Mouse (Mus musculus): ENCODE measurements around the gene B4galt1. TPM values are rescaled to one million over a fixed set of nuclear protein-coding genes. Genes with fewer than 3 reads are reported as not detected.

The B4galt1 gene
- polyA plus RNA-seq, 1 experiment from 2014 or later: 50.1 TPM

DNA sequence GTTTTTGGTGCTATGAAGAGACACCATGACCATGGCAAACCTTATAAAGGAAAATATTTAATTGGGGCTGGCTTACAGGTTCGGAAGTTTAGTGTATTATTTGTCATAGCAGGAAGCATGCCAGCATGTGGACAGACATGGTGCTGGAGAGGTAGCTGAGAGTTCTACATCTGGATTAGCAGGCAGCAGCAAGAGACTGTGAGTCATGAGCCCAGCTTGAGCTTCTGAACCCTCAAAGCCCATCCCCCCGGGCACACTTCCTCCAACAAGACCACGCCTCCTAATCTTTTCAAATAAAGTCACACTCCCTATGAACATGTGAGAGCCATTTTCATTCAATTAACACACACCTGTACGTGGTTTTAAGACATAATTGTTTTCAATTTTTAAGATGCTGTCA is 77.4 kb downstream of the B4galt1 start:
- Histone ChIP-seq H3K36me3 (ENCODE audit: control insufficient read depth, insufficient read depth, low read length) (no peaks in the 10 kb centered on the region), H3K4me1 (ENCODE audit: control insufficient read depth, insufficient read depth, low read length) (peaks cover 15% of the 10 kb centered on the region), H3K9ac (ENCODE audit: low read length) (no peak overlapping the region), H3K4me2 (ENCODE audit: low read depth, low read length) (no peak overlapping the region), H3K9me3 (replicated peaks; ENCODE audit: control insufficient read depth, low read length) (no peaks in the 10 kb centered on the region), H3K4me3 (replicated peaks; ENCODE audit: low read length) (no peak overlapping the region), H3K27me3 (ENCODE audit: control insufficient read depth, insufficient read depth, low read length) (no peaks in the 10 kb centered on the region), H3K27ac (ENCODE audit: low read length) (no peak overlapping the region)
- WGBS: 68% methylated on average over 4 of the region's 4 CpGs
- no peak for ATAC-seq (ENCODE audit: insufficient read depth, low FRiP score)

DNA sequence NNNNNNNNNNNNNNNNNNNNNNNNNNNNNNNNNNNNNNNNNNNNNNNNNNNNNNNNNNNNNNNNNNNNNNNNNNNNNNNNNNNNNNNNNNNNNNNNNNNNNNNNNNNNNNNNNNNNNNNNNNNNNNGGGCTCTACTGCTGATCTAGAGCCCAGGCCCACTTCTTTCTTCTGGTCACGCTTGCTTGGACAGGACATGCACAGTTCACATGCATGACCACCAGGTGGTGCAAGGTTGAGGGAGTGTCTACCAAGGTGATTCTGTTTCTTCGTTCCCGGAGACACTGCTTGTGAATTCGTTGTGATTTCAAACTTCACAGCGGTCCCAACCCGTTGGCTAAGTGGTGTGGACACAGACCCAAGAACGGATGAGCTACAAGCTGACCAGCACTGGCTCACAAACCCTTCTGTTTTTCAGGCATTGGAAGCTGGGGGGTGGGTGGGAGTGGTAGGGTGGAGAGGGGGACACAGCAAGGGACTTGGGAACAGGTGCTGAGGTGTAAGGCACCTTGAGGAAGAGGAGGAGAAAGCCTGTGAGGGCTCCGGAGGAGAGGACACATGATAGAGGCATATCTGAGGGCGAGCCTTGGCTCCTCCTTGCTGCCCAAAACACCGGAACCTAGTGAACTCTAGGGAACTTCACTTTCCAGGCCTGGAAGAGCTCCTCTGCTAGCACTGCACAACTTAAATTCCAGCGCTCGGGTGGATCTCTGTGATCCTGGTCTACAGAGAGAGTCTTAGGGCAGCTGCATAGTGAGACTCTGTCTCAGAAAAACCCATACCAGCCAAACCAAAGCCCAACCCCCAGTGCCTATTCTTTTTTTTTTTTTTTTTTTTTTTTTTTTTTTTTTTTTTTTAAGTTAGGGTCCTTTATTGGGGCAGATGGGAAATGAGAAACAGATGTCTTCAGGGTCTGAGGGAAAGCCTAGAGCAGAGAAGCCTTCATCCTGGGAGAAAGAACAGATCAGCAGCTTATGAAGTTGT is 79.2 kb downstream of the B4galt1 start:
- 17% methylated on average over 12 of the region's 12 CpGs for WGBS
- H3K9ac ChIP-seq (ENCODE audit: low read length): peak overlapping the region; percentile 56
- H3K9me3 ChIP-seq (replicated peaks; ENCODE audit: control insufficient read depth, low read length): no peaks in the 10 kb centered on the region
- ATAC-seq (ENCODE audit: insufficient read depth, low FRiP score): peak; percentile 51; the same call in 1 of the 2 replicates
- H3K4me1 ChIP-seq (ENCODE audit: control insufficient read depth, insufficient read depth, low read length): peaks cover 12% of the 10 kb centered on the region
- peak overlapping the region; percentile 23; the same call in 1 of the 2 replicates for H3K4me3 ChIP-seq (replicated peaks; ENCODE audit: low read length)
- H3K4me2 ChIP-seq (ENCODE audit: low read depth, low read length): peak overlapping the region; percentile 48
- H3K36me3 ChIP-seq (ENCODE audit: control insufficient read depth, insufficient read depth, low read length): no peaks in the 10 kb centered on the region
- peak overlapping the region; percentile 75 for H3K27ac ChIP-seq (ENCODE audit: low read length)
- H3K27me3 ChIP-seq (ENCODE audit: control insufficient read depth, insufficient read depth, low read length): no peaks in the 10 kb centered on the region

DNA sequence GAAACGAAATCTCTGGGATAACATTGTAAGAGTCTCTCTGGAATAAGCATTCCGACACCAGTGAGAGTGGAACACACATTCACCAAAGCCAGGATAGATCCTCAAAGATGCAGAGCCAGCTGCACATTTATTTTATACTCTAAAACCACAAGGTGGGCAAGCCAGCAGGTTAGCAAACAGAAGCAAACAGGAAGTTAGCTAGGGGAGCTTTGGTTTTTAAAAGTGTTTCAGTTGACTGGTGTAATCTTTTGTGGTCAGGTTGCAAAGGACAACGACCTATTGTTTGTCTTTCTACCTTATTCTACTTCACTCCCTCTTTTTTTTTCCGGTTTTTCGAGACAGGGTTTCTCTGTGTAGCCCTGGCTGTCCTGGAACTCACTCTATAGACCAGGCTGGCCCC is 93.9 kb downstream of the B4galt1 start:
- Histone ChIP-seq H3K4me2 (ENCODE audit: low read depth, low read length) (no peak overlapping the region), H3K36me3 (ENCODE audit: control insufficient read depth, insufficient read depth, low read length) (no peaks in the 10 kb centered on the region), H3K9me3 (replicated peaks; ENCODE audit: control insufficient read depth, low read length) (no peaks in the 10 kb centered on the region), H3K27ac (ENCODE audit: low read length) (no peak overlapping the region), H3K9ac (ENCODE audit: low read length) (no peak overlapping the region), H3K4me3 (replicated peaks; ENCODE audit: low read length) (no peak overlapping the region), H3K27me3 (ENCODE audit: control insufficient read depth, insufficient read depth, low read length) (no peaks in the 10 kb centered on the region), H3K4me1 (ENCODE audit: control insufficient read depth, insufficient read depth, low read length) (0 out of 2 replicates have a peak, but pooled peaks cover 3% of the 10 kb centered on the region)
- 45% methylated on average over 5 of the region's 5 CpGs for WGBS
- ATAC-seq (ENCODE audit: insufficient read depth, low FRiP score): no peak

DNA sequence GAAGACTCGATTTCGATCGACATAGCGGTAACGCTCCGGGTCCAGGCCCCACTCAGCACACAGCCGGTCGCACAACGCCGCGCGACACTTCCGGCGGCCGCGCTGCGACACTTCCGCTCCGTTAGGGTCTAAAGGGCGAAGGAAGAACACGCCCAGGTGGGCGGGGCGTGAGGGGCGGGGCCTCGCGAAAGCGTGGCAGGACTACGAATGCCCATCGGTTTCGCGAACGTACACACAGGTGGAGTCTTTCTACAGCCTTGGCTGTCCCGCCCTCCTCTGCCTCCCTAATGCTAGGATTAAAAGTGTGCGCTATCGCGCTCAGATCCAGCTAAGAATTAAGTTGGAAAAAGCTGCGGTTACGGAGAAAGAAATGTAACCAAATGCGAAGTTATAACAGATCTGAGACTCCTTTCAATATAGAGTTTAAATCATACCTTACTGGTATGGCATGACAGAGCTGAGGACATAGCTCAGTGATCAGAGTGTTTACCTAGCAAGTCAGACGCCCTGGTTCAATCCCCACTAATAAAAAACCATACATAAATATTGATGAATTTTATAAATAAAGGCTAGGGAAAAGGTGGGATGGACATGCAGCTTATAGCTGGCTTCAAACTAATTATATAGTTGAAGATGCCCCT is 95.9 kb downstream of the B4galt1 start, which contains the start of gene Smu1:
Gene Smu1, minus strand, starts transcription at position 144 of the 641 bp plus-strand sequence.
- Histone ChIP-seq H3K4me3 (replicated peaks; ENCODE audit: low read length) (peak within 1 kb of the TSS; percentile 74), H3K27ac (ENCODE audit: low read length) (peak within 1 kb of the TSS; percentile 72), H3K4me1 (ENCODE audit: control insufficient read depth, insufficient read depth, low read length) (0 out of 2 replicates have a peak, but pooled peaks cover 3% of the 10 kb centered on the region), H3K4me2 (ENCODE audit: low read depth, low read length) (peak within 1 kb of the TSS; percentile 81), H3K9me3 (replicated peaks; ENCODE audit: control insufficient read depth, low read length) (no peaks in the 10 kb centered on the region), H3K36me3 (ENCODE audit: control insufficient read depth, insufficient read depth, low read length) (peaks cover 8% of the 10 kb centered on the region), H3K27me3 (ENCODE audit: control insufficient read depth, insufficient read depth, low read length) (no peaks in the 10 kb centered on the region), H3K9ac (ENCODE audit: low read length) (peak within 1 kb of the TSS; percentile 77)
- 0% methylated on average over 40 of the region's 40 CpGs for WGBS
- peak; percentile 98 for ATAC-seq (ENCODE audit: insufficient read depth, low FRiP score)

DNA sequence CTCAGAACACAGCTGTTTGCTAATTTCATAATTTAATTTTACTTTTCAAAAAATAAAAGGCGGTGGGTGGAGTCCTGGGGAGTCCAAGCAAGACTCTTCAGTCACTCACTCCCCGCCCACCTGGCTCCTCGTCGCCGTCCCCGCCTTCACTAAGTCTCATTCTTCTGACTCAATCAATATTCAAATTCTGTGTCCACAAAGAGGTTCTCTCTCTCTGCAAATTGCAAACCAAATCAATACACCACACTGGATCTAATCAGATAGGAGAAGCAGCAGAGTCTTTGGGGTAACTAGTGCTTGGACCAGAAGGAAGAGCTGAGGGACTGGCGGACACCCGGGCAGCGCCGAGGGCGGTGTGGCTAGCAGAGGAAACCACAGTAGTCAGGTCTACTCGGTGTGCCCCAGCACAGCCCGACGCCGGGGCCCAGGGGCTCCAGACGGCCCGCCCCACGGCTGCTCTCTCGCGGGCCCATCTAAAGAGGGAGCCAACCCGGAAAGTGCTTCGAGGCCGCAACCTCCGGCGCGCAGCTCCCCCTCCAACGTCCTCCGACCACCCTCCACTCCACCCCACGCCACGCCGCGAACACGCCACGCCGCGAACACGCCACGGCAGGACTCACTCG is 96.5 kb downstream of the B4galt1 start:
- peak overlapping the region; percentile 77 for H3K9ac ChIP-seq (ENCODE audit: low read length)
- H3K27ac ChIP-seq (ENCODE audit: low read length): peak overlapping the region; percentile 72
- peaks cover 9% of the 10 kb centered on the region for H3K36me3 ChIP-seq (ENCODE audit: control insufficient read depth, insufficient read depth, low read length)
- peak; percentile 78 for ATAC-seq (ENCODE audit: insufficient read depth, low FRiP score)
- peak overlapping the region; percentile 81 for H3K4me2 ChIP-seq (ENCODE audit: low read depth, low read length)
- 0 out of 2 replicates have a peak, but pooled peaks cover 3% of the 10 kb centered on the region for H3K4me1 ChIP-seq (ENCODE audit: control insufficient read depth, insufficient read depth, low read length)
- no peaks in the 10 kb centered on the region for H3K27me3 ChIP-seq (ENCODE audit: control insufficient read depth, insufficient read depth, low read length)
- peak overlapping the region; percentile 74 for H3K4me3 ChIP-seq (replicated peaks; ENCODE audit: low read length)
- 0% methylated on average over 38 of the region's 39 CpGs for WGBS
- no peaks in the 10 kb centered on the region for H3K9me3 ChIP-seq (replicated peaks; ENCODE audit: control insufficient read depth, low read length)

Small RNA genes within 50 kb of the gene (microRNA-seq; reads per million reads assigned to microRNA genes)
- gene Gm24112 (not detected), gene Gm25931 (not detected), gene Mir5123 (not detected)

Other genes starting within 250 kb of the B4galt1 start
- gene Aptx, start 150.8 kb downstream of the B4galt1 start, polyA plus RNA-seq (2015; fragmentation: Nextera tagmentation; extraction: Ambion mirVana): 24.1 and 24.2 TPM in 2 replicates
- gene Dnaja1, start 131.9 kb downstream of the B4galt1 start, polyA plus RNA-seq (2015; fragmentation: Nextera tagmentation; extraction: Ambion mirVana): 300 and 349 TPM in 2 replicates
- gene Smu1, start 96.1 kb downstream of the B4galt1 start, polyA plus RNA-seq (2015; fragmentation: Nextera tagmentation; extraction: Ambion mirVana): 128 and 140 TPM in 2 replicates
- gene Spink4, start 66.0 kb upstream of the B4galt1 start, polyA plus RNA-seq (2015; fragmentation: Nextera tagmentation; extraction: Ambion mirVana): 36.1 and 40.3 TPM in 2 replicates
- gene Bag1, start 94.3 kb upstream of the B4galt1 start, polyA plus RNA-seq (2015; fragmentation: Nextera tagmentation; extraction: Ambion mirVana): 184 and 197 TPM in 2 replicates
- 109 and 118 TPM in 2 replicates for gene Chmp5, start 94.4 kb upstream of the B4galt1 start, polyA plus RNA-seq (2015; fragmentation: Nextera tagmentation; extraction: Ambion mirVana)
- gene Nfx1, start 116.9 kb upstream of the B4galt1 start, polyA plus RNA-seq (2015; fragmentation: Nextera tagmentation; extraction: Ambion mirVana): 83.2 and 89.7 TPM in 2 replicates
- gene Aqp7, start 194.1 kb upstream of the B4galt1 start, polyA plus RNA-seq (2015; fragmentation: Nextera tagmentation; extraction: Ambion mirVana): 0.40 and 0.45 TPM in 2 replicates
- 101 and 127 TPM in 2 replicates for gene Aqp3, start 244.2 kb upstream of the B4galt1 start, polyA plus RNA-seq (2015; fragmentation: Nextera tagmentation; extraction: Ambion mirVana)